Mouse (Mus musculus): Measurements from ENCODE around the gene Klhdc4.

Klhdc4 gene

GRCm38 (mm10) chr8:121809524-121810155 lies 19.7 kb downstream of the Klhdc4 start:
- DNase-seq (ENCODE audit: low read depth, low spot score): peak; percentile 86

GRCm38 (mm10) chr8:121808032-121808431 lies 21.3 kb downstream of the Klhdc4 start:
- no peak for DNase-seq (ENCODE audit: low read depth, low spot score)

- DNase-seq (ENCODE audit: low read depth, low spot score): no peak
Measured at GRCm38 (mm10) chr8:121806126-121806525, 23.2 kb downstream of the Klhdc4 start.

- DNase-seq (ENCODE audit: low read depth, low spot score): no peak
Measured at GRCm38 (mm10) chr8:121804829-121805228, 24.5 kb downstream of the Klhdc4 start.

- no peak for DNase-seq (ENCODE audit: low read depth, low spot score)
Measured at GRCm38 (mm10) chr8:121798401-121798800, 31.0 kb downstream of the Klhdc4 start.

GRCm38 (mm10) chr8:121796406-121796805 lies 33.0 kb downstream of the Klhdc4 start:
- no peak for DNase-seq (ENCODE audit: low read depth, low spot score)

- DNase-seq (ENCODE audit: low read depth, low spot score): no peak
Measured at GRCm38 (mm10) chr8:121795461-121795860, 33.9 kb downstream of the Klhdc4 start.

GRCm38 (mm10) chr8:121794151-121794550 lies 35.2 kb downstream of the Klhdc4 start:
- DNase-seq (ENCODE audit: low read depth, low spot score): no peak

GRCm38 (mm10) chr8:121792627-121793026 lies 36.7 kb downstream of the Klhdc4 start:
- no peak for DNase-seq (ENCODE audit: low read depth, low spot score)

GRCm38 (mm10) chr8:121792159-121792558 lies 37.2 kb downstream of the Klhdc4 start:
- no peak for DNase-seq (ENCODE audit: low read depth, low spot score)

GRCm38 (mm10) chr8:121788786-121789185 lies 40.6 kb downstream of the Klhdc4 start:
- no peak for DNase-seq (ENCODE audit: low read depth, low spot score)

GRCm38 (mm10) chr8:121786542-121786941 lies 42.8 kb downstream of the Klhdc4 start:
- DNase-seq (ENCODE audit: low read depth, low spot score): peak; percentile 73

- no peak for DNase-seq (ENCODE audit: low read depth, low spot score)
Measured at GRCm38 (mm10) chr8:121782493-121782892, 46.9 kb downstream of the Klhdc4 start.

GRCm38 (mm10) chr8:121773876-121774275 lies 55.5 kb downstream of the Klhdc4 start:
- DNase-seq (ENCODE audit: low read depth, low spot score): no peak

- DNase-seq (ENCODE audit: low read depth, low spot score): peak; percentile 71
Measured at GRCm38 (mm10) chr8:121770845-121771752, 58.3 kb downstream of the Klhdc4 start.

GRCm38 (mm10) chr8:121769621-121770020 lies 59.7 kb downstream of the Klhdc4 start:
- no peak for DNase-seq (ENCODE audit: low read depth, low spot score)

GRCm38 (mm10) chr8:121769095-121769494 lies 60.3 kb downstream of the Klhdc4 start:
- DNase-seq (ENCODE audit: low read depth, low spot score): no peak

GRCm38 (mm10) chr8:121765594-121766138 lies 63.7 kb downstream of the Klhdc4 start:
- DNase-seq (ENCODE audit: low read depth, low spot score): peak; percentile 49

- no peak for DNase-seq (ENCODE audit: low read depth, low spot score)
Measured at GRCm38 (mm10) chr8:121763700-121764013, 65.7 kb downstream of the Klhdc4 start.

- DNase-seq (ENCODE audit: low read depth, low spot score): no peak
Measured at GRCm38 (mm10) chr8:121762999-121763699, 66.2 kb downstream of the Klhdc4 start.

GRCm38 (mm10) chr8:121761480-121761879 lies 67.9 kb downstream of the Klhdc4 start:
- no peak for DNase-seq (ENCODE audit: low read depth, low spot score)

- no peak for DNase-seq (ENCODE audit: low read depth, low spot score)
Measured at GRCm38 (mm10) chr8:121760484-121760883, 68.9 kb downstream of the Klhdc4 start.
